Mouse (Mus musculus) lung, postnatal 10 days (tissue): ENCODE measurements around the gene Myom3.

Source experiments
- DNase-seq: peaks from one replicate; pipeline ENCODE4 v3.0.0; 2021

Myom3 gene

DNA sequence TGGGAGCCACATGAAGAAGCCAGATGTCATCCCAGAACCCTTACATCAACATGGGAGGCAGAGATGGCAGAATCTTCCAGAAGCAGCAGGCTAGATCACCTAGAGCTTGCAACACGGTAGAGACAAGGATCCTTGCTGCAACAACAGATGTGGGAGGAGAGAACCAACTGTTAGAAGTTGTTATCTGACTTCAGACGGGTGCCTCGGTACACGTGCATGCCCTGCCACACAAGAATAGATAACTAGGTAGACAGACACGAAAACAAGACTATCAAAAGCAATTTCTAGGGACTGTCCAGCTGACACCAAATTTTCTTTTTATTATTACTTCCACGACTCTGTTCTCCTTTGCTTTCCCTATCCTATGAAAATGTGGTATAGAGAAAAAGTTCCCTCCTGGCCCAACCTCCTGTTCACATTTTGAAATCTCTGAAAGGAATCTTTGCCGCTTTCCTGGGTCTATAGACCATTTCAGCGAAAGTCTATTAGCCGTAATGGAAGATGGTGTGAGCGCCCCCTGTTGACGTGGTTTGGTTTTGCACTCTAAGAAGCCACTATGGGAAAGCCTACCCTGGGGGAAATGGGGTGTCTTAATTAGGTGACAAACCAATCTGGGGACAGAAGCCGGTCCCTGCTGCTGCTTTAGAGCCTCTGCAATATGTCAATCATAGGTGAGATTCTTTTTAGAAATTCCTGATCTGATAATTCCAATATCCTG is 57.5 kb downstream of the Myom3 start:
- DNase-seq = peak; percentile 62

DNA sequence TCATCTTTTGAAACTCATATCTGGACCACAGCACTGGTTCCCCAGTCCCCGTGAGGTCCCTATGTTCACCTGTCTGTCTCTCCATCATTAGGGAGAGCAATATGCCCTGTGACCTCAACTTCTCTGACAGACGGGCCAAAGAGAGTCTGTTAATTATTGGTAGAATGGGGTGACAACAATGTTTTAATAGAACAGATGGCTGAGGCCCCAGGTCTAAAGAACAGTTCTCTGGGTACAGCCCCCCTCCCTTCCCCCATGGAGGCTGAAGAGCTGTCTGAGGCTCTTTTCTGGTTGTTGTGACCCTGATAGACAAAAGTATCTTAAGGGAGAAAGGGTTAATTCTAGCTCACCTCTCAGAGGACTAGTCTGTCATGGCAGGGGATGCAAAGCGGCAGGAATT is 58.9 kb downstream of the Myom3 start:
- DNase-seq = no peak

DNA sequence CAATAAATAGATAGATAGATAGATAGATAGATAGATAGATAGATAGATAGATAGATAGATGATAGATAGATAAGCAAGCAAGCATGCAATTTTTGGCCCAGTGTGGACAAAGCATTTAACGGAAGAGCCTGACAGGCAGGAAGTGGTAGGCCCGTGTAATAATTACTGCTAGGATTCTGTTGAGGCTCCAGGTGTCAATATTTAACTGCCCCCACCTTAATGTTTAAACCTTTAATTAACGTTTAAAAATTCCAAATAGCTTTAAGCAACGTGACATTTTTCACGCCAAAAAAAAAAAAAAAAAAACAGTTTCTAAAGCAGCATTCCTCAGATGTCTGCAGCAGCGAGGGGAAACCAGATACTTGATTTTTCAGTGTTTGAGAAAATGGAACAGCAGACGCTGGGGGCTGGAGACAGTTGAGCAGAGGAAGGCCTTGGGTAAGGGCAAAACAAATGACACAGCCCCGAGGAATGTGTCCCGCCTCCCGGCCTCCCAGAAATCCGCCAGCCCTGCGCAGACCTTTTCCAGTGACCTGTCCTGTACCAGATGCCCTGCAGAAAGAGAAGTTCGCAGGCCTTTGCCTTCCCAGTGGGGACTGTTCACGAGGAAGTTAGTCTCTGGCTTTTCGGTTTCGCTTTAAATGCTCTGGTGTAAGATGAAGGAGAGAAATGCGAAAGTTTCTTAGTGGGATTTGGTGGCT is 60.5 kb downstream of the Myom3 start:
- DNase-seq = peak; percentile 58

GRCm38 (mm10) chr4:135821772-135822171 is 62.3 kb downstream of the Myom3 start:
- no peak for DNase-seq

- peak; percentile 66 for DNase-seq
Observed at GRCm38 (mm10) chr4:135823298-135823697, 63.8 kb downstream of the Myom3 start.

DNA sequence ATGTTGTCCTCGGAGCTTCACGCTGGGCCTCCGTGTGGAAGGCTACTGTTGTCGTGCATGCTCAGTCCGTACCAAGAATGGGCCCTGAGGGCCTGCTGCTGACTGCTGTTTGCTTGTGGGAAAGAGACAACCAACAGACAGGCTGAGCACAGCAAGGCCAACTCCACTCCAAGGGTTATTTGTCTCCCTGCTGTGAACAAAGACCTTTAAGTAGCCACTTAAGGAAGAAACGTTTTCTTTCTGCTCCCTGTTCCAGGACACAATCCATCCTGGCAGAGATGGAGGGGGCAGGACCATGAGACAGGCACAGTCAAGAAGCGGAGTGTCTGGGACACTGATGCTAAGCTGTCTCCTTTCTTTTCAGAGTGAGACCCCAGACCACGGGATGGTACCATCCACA is 64.7 kb downstream of the Myom3 start:
- no peak for DNase-seq

DNA sequence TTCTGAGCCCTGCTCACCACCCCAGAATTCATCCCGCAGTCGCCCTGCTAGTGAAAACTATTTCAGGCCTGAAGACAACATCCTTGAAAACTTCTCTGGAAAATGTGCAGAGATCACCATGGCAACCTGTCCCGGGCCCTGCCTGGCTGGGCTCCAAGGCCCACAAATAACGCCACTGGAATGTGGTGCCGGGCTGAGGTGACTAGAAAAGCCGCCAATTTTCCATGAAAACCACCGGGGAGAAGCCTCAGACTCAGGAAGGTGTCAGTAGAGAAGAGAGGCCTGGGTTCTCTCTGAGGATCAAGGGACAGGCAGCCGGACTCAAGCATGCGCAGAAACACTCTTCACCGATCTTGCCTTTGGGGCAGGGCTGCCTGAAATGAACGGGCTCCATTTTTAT is 69.0 kb downstream of the Myom3 start:
- peak; percentile 90 for DNase-seq

- peak; percentile 71 for DNase-seq
Observed at GRCm38 (mm10) chr4:135832070-135832469, 72.6 kb downstream of the Myom3 start.

- no peak for DNase-seq
Observed at GRCm38 (mm10) chr4:135833301-135834123, 74.0 kb downstream of the Myom3 start.

DNA sequence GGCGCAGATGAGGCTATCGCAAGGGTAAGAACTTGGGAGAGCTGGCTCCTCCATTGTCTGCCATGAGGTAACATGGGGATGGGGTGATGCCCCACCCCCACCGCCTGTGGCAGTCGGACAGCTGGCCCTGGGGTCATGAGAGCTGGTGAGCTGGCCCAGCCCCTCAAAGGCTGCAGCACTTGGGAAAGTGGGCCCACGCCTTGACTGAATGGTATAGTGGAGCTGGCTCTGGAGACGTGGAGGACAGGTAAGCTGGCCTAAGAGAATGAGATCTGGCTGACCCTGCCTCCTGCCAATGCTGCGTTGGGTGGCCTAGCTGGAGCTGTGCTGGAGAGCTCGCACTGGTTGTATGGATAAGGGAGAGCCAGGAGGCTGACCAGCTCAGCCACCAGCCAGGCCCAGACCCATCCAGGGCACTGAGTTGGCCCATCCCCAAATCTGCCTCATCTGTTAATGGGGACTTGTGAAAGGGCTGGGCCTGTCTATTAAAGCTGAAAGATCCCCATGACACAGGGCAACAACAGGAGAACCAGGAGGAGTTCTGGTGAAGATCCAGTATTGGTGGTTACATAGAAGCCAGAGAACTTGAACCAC is 74.7 kb downstream of the Myom3 start:
- DNase-seq = no peak

DNA sequence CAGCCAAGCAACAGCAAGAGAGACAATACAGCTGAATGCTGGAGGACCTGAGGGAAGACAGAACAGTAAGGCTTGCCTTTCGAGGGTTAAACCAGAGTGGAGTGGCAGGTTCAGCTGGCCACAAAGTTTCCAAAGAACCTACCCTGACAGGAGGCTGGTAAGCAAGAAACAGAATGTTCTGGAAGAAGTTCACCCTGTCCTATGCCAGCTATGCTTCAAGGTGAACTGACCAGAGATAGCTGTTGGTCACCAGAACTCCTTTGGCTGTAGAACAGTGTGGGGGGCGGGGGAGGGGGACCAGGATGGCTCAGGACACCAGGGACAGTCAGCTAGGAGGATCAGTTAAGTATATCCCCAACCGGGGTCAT is 79.4 kb downstream of the Myom3 start:
- no peak for DNase-seq

- DNase-seq = no peak
Observed at GRCm38 (mm10) chr4:135839293-135840011, 79.9 kb downstream of the Myom3 start.

DNA sequence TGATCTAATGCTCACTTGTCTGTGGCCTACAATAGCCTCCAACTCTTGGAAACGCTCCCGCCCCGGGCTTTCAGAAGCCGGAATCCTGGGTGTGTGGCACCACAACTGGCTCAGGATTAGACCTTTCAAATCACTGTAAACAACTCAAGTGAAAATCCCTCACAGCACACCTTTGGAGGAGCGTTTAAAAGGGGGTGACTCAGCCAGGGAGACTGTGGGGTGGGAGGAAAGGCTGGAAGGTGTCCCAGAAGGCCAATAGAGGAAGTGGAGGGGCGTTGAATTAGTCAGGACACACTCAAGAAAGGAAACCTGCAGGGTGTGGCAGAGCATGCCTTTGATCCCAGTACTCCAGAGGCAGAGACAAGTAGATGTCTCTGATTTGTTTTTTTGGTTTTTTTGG is 84.9 kb downstream of the Myom3 start:
- peak; percentile 48 for DNase-seq

- no peak for DNase-seq
Observed at GRCm38 (mm10) chr4:135847581-135847980, 88.1 kb downstream of the Myom3 start.

DNA sequence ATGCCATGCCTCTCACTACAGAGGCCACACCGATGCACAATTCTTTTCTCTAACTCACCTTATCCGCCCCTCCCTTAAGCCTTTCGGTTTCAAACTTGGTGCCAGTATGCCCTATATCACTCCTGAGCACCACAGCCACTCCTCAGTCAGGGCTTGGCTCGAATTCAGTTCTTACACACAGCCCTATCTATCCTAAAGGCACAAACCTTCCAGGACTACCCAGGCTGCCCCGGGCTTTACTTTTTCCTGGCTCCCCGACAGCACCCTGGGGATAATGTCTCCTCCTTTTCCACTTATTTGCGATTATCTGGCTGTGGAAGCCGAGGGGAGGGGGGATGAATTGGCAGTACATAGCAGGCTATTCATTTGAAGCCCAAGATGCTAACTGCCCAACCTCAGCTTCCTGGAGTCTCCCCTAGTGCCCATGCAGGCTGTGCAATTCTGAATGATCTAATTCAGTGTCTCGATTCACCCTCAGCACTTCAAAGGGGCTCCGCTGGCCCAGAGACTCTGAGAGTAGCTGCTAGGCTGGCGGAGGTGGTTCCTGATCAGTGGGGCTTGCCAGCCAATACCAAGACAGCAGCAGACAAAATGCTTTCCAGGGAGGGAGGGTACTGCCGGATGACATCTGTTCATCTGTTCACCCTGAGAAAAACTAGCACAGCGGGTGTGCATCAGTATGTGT is 91.0 kb downstream of the Myom3 start:
- peak; percentile 21 for DNase-seq

DNA sequence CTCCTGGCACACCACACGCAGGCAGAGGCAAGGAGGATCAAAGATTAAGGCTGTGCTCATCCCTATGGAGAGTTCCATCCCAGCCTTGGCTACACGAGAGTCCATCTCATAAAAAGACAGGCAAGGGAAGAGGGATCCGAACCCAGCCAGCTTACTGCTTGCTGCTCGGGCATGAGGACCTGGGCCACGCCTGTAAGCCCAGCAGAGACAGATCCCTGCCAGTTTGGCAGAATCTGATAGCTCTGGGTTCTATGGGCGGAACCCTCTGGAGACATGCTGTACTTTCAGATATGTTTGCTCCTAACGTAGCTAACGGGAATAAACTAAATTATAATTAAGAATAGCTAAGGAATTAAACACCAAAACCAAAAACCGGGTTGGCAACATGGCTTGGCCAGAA is 92.4 kb downstream of the Myom3 start:
- DNase-seq = no peak

GRCm38 (mm10) chr4:135853987-135854546 is 94.6 kb downstream of the Myom3 start:
- DNase-seq = no peak

DNA sequence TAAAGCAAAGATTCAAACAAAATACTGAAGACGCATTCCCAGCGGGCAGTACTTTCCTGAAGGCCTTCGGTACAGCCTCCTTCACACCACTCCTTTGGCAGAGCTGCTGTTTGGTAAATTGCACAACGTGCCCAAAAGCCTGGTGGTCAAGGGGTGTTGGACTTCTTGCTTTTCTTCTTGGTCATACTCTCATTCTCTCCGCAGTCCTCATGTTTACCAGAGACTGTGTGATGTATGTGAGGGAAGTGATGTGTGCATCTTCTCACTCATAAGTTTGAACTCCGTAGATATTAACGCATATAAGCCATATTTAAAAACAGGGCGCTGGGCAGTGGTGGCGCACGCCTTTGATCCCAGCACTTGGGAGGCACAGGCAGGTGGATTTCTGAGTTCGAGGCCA is 95.1 kb downstream of the Myom3 start:
- no peak for DNase-seq

DNA sequence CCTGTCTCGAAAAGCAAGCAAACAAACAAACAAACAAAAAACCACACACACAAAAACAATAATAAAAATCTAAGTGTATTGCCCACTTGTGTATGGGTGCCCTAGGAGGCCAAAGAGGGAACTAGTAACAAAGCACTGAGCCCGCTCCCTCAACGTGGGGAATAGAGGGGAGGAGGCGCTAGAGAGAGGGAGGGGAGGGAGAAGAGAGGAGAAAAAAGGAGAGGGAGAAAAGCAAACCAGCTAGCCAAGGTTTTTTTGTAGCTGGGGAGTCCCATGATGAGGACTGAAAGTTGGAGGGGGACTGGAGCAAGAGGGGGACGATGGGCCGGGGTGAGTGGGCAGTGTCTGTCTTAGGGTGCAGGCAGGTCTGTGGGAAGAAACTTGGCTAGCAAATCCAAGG is 95.6 kb downstream of the Myom3 start:
- no peak for DNase-seq

DNA sequence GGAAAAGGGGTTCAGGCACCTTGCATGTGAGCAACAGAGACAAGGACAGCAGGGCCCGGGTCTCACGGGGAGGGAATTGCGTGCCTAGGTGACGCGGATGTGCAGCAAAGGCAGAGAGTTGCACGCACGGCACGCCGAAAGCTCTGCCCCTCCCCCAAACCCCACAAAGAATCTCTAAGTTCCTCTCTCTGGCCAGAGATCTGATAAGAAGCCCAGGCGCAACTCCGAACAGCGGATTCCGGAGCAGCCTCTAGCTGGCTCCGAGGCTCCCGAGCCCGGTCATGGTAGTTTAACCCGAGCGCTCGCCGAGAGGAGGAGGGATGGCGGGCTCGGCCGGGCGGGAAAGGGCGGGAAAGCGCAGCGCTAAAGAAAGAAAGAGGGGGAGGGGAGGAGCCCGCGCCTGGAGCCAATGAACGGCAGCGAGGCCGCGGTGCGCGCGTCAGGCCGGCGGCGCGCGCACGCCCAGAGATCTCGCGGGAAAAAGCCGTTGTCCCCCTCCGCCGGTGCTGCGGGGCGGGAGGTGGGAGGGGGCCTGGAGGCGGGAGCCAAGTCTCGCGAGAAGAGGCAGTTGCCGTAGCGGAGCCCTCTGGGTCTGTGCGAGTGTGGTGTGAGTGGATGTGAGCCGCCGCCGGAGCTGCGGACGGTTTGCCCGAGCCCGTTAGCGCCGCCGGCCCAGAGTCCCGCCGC is 96.2 kb downstream of the Myom3 start, which contains the start of gene Srsf10:
TSS of gene Srsf10 (plus strand) at position 212 of the 687 bp plus-strand sequence.
- peak; percentile 98 for DNase-seq
